Mouse (Mus musculus) adrenal gland, adult 8-10 months (tissue): ENCODE measurements around the gene Alpi. TPM values are rescaled to one million over a fixed set of nuclear protein-coding genes. Genes with fewer than 3 reads are reported as not detected.

Experiments used
- DNase-seq: peaks from one replicate; pipeline ENCODE4 v3.0.0; 2022
- total RNA-seq, 4 experiments: library from RNA; stranded (reverse); gene quantifications; 2 replicates each; pipeline ENCODE4 v1.2.4; 2022

Gene Alpi
- total RNA-seq, result not detected

DNA sequence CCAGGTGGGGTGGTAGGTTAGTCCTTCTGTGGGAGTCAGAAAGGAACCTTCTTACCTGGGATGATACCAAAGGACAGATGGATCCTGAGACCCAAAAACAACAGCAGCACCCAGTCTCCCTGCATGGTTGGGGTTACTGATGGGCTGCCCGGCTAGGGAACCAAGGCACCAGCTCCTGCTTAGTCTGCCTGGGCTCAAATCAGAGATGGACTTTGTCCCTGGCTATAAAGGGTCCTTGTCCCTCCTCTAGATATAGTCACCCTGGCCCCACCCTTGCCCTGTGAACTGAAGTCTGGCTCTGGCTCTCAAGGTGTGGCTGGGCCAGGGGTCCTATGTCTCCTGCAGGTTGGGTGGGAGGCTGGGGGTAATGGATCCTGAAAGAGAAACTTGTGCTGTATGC is at the start of gene Alpi:
Alpi (minus strand) TSS at position 196 of the 400 bp plus-strand sequence.
- no peak for DNase-seq

GRCm38 (mm10) chr1:87149422-87149821 is 48.0 kb upstream of the Alpi start:
- DNase-seq, result no peak

DNA sequence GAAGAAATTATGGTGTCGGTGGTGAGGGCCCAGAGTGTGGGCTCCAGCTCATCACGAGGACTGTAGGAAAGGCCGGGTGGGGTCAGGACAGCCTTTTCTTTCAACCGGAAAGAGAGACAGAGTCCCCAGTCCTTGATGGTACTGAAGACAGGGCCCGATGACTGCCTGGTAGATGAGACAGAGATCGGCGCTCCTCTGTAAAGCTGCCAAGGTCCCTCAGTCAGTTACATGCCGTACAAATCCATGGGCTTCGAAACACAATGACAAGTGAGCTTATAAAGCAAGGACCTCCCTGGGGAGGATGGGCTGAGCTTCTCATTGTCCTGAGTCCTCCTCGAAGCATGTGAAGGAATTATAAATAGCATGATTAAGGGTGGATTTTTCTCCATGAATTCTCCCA is 41.7 kb upstream of the Alpi start:
- DNase-seq, result peak; percentile 56

GRCm38 (mm10) chr1:87142456-87142855 is 41.0 kb upstream of the Alpi start:
- DNase-seq, result peak; percentile 86

DNA sequence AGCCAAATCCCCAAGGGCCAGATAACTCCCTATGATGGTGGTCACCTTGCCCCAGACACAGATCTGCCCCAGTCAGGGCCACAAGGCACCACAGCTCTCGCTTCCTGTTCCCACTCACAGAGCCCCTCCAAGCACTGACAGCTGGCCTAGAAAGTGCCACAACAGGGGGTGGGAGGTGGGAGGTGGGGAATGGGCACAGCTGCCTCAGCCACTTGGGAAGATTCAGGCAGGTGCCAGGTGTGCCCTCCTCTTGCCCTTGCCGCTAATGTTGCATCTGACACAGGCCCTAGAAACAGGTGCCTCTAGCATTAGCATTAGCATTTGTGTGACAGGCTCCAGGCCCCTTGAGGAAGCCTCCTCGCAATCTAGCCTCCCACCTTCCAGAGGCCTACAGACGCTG is 40.1 kb upstream of the Alpi start:
- no peak for DNase-seq

- no peak for DNase-seq
Measured at GRCm38 (mm10) chr1:87131803-87132202, 30.4 kb upstream of the Alpi start.

DNA sequence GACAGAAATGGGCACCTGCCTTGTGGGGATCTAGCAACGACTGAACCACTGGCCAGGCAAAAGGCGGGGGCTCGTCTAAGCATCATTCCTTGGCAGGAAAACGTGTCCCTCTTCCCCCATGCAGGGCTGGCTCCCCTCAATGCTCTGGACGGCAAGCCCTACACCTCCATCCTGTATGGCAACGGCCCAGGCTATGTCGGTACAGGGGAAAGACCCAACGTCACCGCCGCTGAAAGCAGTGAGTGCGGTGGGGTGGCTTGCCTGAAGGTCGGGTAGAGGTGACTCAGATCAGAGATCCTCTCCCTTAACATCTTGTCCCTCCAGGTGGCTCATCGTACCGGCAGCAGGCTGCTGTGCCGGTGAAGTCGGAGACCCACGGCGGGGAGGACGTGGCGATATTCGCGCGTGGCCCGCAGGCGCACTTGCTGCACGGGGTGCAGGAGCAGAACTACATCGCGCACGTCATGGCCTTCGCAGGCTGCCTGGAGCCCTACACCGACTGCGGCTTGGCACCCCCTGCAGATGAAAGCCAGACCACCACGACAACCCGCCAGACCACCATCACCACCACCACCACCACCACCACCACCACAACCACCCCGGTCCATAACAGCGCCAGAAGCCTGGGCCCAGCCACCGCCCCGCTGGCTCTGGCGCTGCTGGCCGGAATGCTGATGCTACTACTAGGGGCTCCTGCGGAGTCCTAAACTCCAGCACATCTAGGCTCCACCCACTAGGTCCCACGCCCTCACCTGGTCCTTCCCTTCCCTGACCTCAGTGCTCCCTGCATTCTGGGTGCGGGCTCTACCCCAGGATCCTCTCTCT is 26.0 kb upstream of the Alpi start:
- DNase-seq, result no peak

DNA sequence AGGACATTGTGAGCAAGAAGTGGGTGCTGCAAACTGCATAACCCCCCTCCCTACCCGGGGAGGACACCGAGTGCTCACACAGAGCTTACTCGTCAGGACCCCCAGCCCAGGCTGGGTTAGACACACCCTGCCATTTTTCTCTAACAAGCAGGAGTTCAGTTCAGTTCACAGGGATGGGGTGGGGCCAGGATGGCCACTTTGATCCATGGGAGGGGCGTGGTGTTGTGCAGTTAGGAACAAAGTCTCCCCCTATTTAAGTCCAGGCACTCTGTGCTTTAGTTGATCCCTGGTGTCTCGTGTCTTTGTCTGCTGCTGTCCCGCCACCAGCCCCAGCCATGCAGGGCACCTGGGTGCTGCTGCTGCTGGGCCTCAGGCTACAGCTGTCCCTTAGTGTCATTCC is 23.3 kb upstream of the Alpi start, which contains the start of gene Akp3:
Akp3 (plus strand) TSS at position 301 of the 400 bp plus-strand sequence.
- DNase-seq, result no peak

DNA sequence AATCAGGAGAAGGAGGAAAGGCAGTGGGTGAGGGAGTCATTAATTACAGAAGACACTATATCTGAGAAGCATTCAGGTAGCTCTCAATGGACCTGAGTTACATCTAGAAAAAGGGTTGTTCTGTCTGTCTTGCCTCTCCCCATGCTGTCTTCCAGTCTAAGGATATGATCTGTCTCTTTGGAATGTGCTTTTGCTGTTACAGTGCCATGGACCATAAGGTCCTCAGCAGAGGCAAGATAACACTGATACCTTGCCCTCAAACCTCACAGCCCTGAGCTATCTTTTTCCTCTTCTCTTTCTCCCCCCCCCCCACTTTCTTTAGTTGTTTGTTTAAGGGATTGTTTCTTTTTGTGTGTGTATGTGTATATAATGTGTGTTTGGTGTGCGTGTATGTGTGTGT is 13.4 kb upstream of the Alpi start:
- DNase-seq, result no peak

DNA sequence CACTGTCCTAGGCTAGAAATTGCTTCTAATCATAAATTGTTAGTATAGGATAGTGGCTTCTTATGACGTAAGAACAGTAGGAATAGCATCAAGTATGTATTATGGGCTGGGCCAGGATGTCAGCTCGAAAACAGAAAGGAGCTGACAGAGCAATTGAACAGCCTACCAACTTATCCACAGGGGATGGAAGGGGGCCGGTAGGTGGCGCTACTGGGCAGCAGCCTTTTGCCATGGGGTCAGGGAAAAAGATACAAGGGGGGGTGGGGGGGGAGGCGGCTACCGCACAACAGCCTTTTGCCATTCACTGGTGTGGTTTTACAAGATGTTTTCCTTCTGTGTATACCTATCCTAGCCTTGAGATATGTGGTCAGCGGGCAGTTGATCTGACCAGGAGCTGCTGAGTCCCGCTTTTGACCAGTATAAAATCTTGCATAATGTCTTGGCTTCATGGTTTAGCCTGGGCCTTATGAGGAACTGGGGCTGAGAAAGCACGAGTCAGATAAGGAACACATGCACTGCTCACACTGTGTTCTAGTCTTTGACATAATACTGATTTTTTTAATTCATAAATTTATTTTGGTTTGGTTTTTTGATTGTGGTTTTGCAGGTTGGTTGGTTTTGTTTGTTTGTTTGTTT is 10.4 kb upstream of the Alpi start:
- DNase-seq, result no peak

DNA sequence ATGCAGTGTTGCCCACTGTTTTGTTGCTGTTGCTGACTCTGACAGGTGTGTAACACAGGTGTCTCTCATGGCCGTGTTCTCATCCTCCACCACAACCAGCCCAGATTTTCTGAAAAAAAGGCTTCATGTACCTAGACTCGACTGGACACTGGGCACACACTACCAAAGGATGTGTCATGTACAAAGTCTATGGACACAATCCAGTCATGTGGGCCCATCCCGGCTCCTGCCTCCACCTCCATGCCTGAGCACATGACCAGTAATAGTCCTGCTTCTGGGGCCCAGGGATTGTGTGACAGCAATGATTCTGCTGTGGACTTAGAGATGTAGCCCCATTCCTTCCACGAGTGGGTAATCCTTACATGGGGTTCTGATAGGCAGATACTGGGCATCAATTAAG is 7.2 kb upstream of the Alpi start:
- DNase-seq, result no peak

DNA sequence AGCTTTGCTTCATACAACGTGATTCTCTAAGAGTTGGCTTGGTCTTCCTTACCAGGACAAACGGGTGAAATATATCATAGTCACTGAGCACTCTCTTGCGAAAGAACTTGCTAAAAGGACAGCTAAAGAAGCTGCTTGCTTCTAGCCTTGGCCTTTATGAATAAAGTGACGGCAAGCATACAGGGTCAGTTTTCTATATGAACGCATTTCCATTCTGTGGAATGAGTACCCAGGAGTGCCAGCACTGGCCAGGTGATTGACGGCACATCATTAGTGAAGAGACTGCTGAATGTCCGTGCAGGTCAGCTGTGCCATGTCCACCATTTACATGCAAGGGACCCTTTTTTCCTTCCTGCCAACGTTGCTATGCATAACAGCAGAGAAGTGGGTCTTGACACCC is 5.1 kb upstream of the Alpi start:
- DNase-seq, result no peak

DNA sequence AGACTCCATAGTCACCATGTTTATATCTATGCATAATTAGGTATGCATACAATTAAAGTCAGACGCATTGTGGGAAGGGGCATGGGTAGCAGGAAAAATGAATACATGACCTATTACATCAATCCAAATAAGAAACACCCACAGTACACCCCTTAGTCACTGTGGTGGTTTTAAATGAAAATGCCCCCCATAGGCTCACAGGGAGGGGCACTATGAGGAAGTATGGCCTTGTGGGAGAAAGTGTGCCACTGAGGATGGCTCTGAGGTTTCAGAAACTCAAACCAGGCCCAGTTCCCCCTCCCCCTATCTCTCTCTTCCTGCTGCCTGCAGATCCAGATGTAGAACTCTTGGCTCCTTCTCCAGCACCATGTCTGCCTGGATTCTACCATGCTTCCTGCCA is 2.5 kb upstream of the Alpi start:
- no peak for DNase-seq

DNA sequence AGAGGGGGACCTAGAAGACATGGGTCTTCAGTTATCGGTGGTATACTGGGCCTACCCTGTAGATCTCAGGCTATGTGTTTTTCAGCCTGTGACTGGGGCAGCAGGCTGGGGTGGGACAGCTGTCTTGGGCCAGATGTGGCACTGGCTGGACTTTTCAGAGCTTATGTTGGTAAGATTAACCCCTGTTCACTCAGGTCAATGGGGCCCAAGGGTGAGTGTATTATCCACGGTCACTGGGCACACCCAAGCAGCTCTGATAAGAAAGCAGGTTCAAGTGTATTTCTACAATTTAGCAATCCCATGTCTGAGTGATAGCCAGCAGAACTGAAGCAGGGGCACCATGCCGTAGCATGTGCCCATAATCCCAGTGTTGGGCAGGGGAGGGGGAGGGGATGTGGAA is 708 bp upstream of the Alpi start:
- no peak for DNase-seq

- DNase-seq, result peak; percentile 22
Measured at GRCm38 (mm10) chr1:87098358-87098975, 2.9 kb downstream of the Alpi start.

GRCm38 (mm10) chr1:87095642-87096041 is 5.8 kb downstream of the Alpi start:
- no peak for DNase-seq

- no peak for DNase-seq
Measured at GRCm38 (mm10) chr1:87089828-87090227, 11.6 kb downstream of the Alpi start, which contains the start of gene Alppl2. Gene Alppl2 (minus strand): TSS chr1:87089928.

DNA sequence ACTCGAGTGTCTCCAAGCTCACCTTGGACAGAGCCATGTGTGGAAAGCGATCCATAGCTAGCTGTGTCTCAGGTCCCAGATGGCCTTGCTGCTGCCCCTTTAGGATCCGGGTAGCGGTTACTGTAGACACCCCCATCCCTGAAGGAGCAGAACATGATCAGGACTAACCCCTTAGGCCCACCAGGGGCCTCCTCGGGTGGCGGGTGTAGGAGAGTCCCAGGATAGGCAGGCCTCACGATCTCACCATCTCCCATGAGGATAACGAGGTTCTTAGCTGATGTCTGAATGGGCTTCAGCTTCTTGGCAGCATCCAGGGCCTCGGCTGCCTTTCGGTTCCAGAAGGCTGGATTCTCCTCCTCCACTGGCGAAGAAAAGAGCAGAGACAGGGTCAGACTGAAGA is 12.2 kb downstream of the Alpi start:
- DNase-seq, result no peak

DNA sequence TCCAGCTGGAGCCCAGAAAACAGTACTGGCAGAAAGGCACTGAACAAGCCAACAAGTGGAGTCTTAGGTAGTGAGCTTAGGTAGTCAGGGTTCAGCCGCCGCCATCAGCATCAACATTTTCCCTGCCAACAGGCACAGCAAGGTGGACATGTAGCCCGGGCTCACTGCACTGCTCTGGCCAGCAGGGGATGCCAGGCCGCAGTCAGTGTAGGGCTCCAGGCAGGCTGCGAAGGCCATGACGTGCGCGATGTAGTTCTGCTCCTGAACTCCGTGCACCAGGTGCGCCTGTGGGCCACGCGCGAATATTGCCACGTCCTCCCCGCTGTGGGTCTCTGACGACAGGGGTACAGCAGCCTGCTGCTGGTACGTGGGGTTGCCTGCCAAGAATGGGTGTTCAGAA is 14.4 kb downstream of the Alpi start:
- DNase-seq, result no peak

DNA sequence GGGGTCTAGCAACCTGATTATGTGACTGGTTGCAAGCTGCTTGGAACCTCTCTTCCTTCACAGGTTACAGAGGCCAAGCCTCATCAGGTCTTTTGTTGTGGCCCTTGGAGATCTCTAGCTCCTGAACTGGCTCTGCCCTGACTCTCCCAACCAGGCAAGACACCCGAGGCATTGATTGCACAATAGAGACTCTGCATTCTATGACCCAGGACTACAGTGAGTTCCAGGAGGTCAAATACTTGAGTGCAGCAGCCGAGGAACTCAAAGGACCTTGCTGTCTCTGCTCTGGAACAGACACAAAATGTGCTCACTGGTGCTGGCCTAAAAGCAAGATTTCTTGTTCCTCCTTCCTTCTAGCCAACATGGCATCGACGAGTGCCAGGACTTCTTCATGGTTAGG is 15.2 kb downstream of the Alpi start:
- DNase-seq, result no peak

GRCm38 (mm10) chr1:87073776-87074175 is 27.6 kb downstream of the Alpi start:
- DNase-seq, result no peak

DNA sequence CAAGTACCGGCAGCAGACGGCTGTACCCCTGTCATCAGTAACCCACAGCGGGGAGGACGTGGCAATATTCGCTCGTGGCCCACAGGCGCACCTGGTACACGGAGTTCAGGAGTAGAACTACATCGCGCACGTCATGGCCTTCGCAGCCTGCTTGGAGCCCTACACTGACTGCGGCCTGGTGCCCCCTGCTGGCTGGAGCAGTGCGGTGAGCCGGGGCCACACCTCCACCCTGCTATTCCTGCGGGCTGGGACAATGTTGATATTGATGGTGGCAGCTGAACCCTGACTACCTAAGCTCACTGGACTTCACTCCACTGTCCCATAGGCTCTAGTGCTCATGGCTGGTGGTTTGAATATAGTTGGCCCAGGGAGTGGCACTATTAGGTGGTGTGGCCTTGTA is 30.7 kb downstream of the Alpi start:
- DNase-seq, result peak; percentile 33

GRCm38 (mm10) chr1:87060913-87061312 is 40.5 kb downstream of the Alpi start:
- no peak for DNase-seq
